Mouse (Mus musculus) embryonic facial prominence, embryonic 14.5 days (tissue): ENCODE measurements around the gene Hdlbp. TPM values are rescaled to one million over a fixed set of nuclear protein-coding genes. Genes with fewer than 3 reads are reported as not detected.

Source experiments
- ATAC-seq: fragments of 200-750 bp; cut with Nextera tagmentation; 2 replicates; pipeline ENCODE4 v1.8.0; 2017; ENCODE audit warnings: low read depth, moderate number of reproducible peaks, moderate TSS enrichment
- DNase-seq: peaks from one replicate; pipeline ENCODE4 v3.0.0-alpha.2; 2015; ENCODE audit warnings: low spot score
- H3K27ac ChIP-seq: fragments of 300-500 bp; sonication (generic); replicated peaks from 2 replicates; pipeline ENCODE4 v1.5.1; 2014; ENCODE audit warnings: low read depth, mild to moderate bottlenecking, low read length, moderate library complexity
- H3K27me3 ChIP-seq: fragments of 300-500 bp; sonication (generic); replicated peaks from 2 replicates; pipeline ENCODE4 v1.6.1; 2014; ENCODE audit warnings: low read length; ENCODE audit not compliant: control insufficient read depth, insufficient read depth
- H3K36me3 ChIP-seq: fragments of 300-500 bp; sonication (generic); 2 replicates; pipeline ENCODE4 v1.6.1; 2014; ENCODE audit warnings: low read length, mixed read lengths; ENCODE audit not compliant: control insufficient read depth, insufficient read depth
- H3K4me1 ChIP-seq: fragments of 300-500 bp; sonication (generic); 2 replicates; pipeline ENCODE4 v1.6.1; 2014; ENCODE audit warnings: antibody characterized with exemption, low read length; ENCODE audit not compliant: control insufficient read depth, insufficient read depth
- H3K4me2 ChIP-seq: fragments of 300-500 bp; sonication (generic); 2 replicates; pipeline ENCODE4 v1.6.1; 2014; ENCODE audit warnings: low read depth, mild to moderate bottlenecking, low read length, moderate library complexity, mixed read lengths
- H3K4me3 ChIP-seq: fragments of 300-500 bp; sonication (generic); 2 replicates; pipeline ENCODE4 v1.5.1; 2014; ENCODE audit warnings: low read depth, mild to moderate bottlenecking, low read length
- H3K9ac ChIP-seq: fragments of 300-500 bp; sonication (generic); 2 replicates; pipeline ENCODE4 v1.6.1; 2014; ENCODE audit warnings: low read depth, mild to moderate bottlenecking, low read length, moderate library complexity, mixed read lengths
- H3K9me3 ChIP-seq: fragments of 300-500 bp; sonication (generic); 2 replicates; pipeline ENCODE4 v1.6.1; 2016; ENCODE audit warnings: low read length; ENCODE audit not compliant: control insufficient read depth
- WGBS: fragments of 180-500 bp; shearing (Covaris S2); extraction: QIAGEN DNeasy Blood & Tissue Kit; methylation state at CpG from one replicate; pipeline ENCODE4 v1.1.7; 2014; 5-methylcytosine and 5-hydroxymethylcytosine counted together
- polyA plus RNA-seq: library from polyadenylated mRNA; unstranded; fragments of >200 nt; fragmentation: Nextera tagmentation; extraction: Ambion mirVana; gene quantifications from 2 replicates; pipeline ENCODE4 v1.2.1, GENCODE M21; 2014

The Hdlbp gene
- polyA plus RNA-seq, 1 experiment from 2014 or later = 194 TPM

DNA sequence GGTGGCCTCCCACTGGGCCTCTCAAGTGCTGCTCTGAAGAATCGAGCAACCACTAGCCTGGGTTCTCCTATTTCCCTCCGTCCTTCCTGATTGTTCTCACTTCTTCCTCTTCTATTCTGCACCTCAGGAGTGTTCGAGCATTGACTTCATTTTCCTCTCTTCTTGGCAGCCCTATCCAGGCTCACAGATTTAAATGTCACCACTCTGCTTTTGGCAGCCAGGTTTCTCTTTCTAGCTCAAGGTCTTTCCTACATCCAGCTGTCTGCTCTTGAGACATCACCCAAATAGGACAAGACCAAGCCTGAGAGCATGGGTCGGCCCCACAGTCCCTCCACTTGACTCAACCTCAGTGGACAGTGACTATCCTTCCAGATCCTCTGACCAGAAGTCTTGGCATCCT is 116.0 kb downstream of the Hdlbp start:
- DNase-seq = no peak
- WGBS = 77% methylated on average over 4 of the region's 4 CpGs

More for the DNA sequence above, 116.0 kb downstream of the Hdlbp start:
- Histone ChIP-seq H3K27me3 (no peaks in the 10 kb centered on the region), H3K9me3 (no peaks in the 10 kb centered on the region), H3K4me1 (no peaks in the 10 kb centered on the region), H3K4me2 (no peak overlapping the region), H3K27ac (no peak overlapping the region), H3K36me3 (peaks cover 91% of the 10 kb centered on the region), H3K4me3 (no peak overlapping the region), H3K9ac (no peak overlapping the region)
- no peak for ATAC-seq

Other genes with a start within 250 kb of the Hdlbp start
- 16.7 and 17.1 TPM in 2 replicates for gene Sned1, start 243.0 kb downstream of the Hdlbp start, polyA plus RNA-seq
- gene Mterf4, start 172.9 kb downstream of the Hdlbp start, polyA plus RNA-seq = 21.4 and 22.5 TPM in 2 replicates
- 46.9 and 47.9 TPM in 2 replicates for gene Ppp1r7, start 136.0 kb downstream of the Hdlbp start, polyA plus RNA-seq
- 11.3 and 12.8 TPM in 2 replicates for gene Pask, start 135.3 kb downstream of the Hdlbp start, polyA plus RNA-seq
- 0.85 and 1.6 TPM in 2 replicates for gene Ano7, start 104.9 kb downstream of the Hdlbp start, polyA plus RNA-seq
- gene Farp2, start 33.3 kb upstream of the Hdlbp start, polyA plus RNA-seq = 10.0 and 12.6 TPM in 2 replicates
- 190 and 200 TPM in 2 replicates for gene Stk25, start 179.8 kb upstream of the Hdlbp start, polyA plus RNA-seq
- gene Bok, start 206.8 kb upstream of the Hdlbp start, polyA plus RNA-seq = 38.7 and 42.8 TPM in 2 replicates